Mouse (Mus musculus) stomach, postnatal 0 days (tissue): ENCODE results near the gene Cfap57. TPM values are rescaled to one million over a fixed set of nuclear protein-coding genes. Genes with fewer than 3 reads are reported as not detected.
A peak's percentile ranks its signal among the peaks of the same experiment; 100 is the strongest.

Experiments
- ATAC-seq: fragments of 200-750 bp; cut with Nextera tagmentation; 2 replicates; pipeline ENCODE4 v1.8.0; 2017; ENCODE audit not compliant: low FRiP score, low TSS enrichment
- DNase-seq: peaks from one replicate; pipeline ENCODE4 v3.0.0-alpha.2; 2016; ENCODE audit warnings: low spot score
- H3K27ac ChIP-seq: fragments of 300-500 bp; sonication (generic); replicated peaks from 2 replicates; pipeline ENCODE4 v1.5.1; 2014; ENCODE audit warnings: mild to moderate bottlenecking, control low read depth
- H3K27me3 ChIP-seq: fragments of 300-500 bp; sonication (generic); 2 replicates; pipeline ENCODE4 v1.6.1; 2014; ENCODE audit warnings: low read length; ENCODE audit not compliant: control insufficient read depth, insufficient read depth
- H3K36me3 ChIP-seq: fragments of 300-500 bp; sonication (generic); 2 replicates; pipeline ENCODE4 v1.6.1; 2014; ENCODE audit warnings: low read length, mixed read lengths; ENCODE audit not compliant: control insufficient read depth, insufficient read depth
- H3K4me1 ChIP-seq: fragments of 300-500 bp; sonication (generic); replicated peaks from 2 replicates; pipeline ENCODE4 v1.6.1; 2014; ENCODE audit warnings: antibody characterized with exemption; ENCODE audit not compliant: control insufficient read depth, insufficient read depth
- H3K4me2 ChIP-seq: fragments of 300-500 bp; sonication (generic); replicated peaks from 2 replicates; pipeline ENCODE4 v1.6.1; 2014; ENCODE audit warnings: low read depth, mild to moderate bottlenecking, control low read depth, moderate library complexity
- H3K4me3 ChIP-seq: fragments of 300-500 bp; sonication (generic); 2 replicates; pipeline ENCODE4 v1.5.1; 2014; ENCODE audit warnings: low read depth, low read length, control low read depth
- H3K9ac ChIP-seq: fragments of 300-500 bp; sonication (generic); 2 replicates; pipeline ENCODE4 v1.6.1; 2014; ENCODE audit warnings: mild to moderate bottlenecking, low read length, control low read depth, mixed read lengths
- H3K9me3 ChIP-seq: fragments of 300-500 bp; sonication (generic); 2 replicates; pipeline ENCODE4 v1.6.1; 2016; ENCODE audit warnings: low read length; ENCODE audit not compliant: control insufficient read depth
- CTCF ChIP-seq: IDR thresholded peaks from 2 replicates; pipeline ENCODE4 v1.5.1; 2016; ENCODE audit warnings: antibody characterized with exemption, low read depth, mild to moderate bottlenecking, moderate library complexity
- EP300 ChIP-seq: optimal IDR thresholded peaks from 2 replicates; pipeline ENCODE3; 2016; ENCODE audit warnings: antibody characterized with exemption
- WGBS: fragments of 180-500 bp; shearing (Covaris S2); extraction: QIAGEN DNeasy Blood & Tissue Kit; methylation state at CpG from one replicate; pipeline ENCODE4 v1.1.7; 2014; 5-methylcytosine and 5-hydroxymethylcytosine counted together
- polyA plus RNA-seq: library from polyadenylated mRNA; unstranded; fragments of >200 nt; fragmentation: Nextera tagmentation; extraction: Ambion mirVana; gene quantifications from 2 replicates; pipeline ENCODE4 v1.2.1, GENCODE M21; 2015

Cfap57 gene
- 1.2 and 1.3 TPM in 2 replicates for polyA plus RNA-seq

DNA sequence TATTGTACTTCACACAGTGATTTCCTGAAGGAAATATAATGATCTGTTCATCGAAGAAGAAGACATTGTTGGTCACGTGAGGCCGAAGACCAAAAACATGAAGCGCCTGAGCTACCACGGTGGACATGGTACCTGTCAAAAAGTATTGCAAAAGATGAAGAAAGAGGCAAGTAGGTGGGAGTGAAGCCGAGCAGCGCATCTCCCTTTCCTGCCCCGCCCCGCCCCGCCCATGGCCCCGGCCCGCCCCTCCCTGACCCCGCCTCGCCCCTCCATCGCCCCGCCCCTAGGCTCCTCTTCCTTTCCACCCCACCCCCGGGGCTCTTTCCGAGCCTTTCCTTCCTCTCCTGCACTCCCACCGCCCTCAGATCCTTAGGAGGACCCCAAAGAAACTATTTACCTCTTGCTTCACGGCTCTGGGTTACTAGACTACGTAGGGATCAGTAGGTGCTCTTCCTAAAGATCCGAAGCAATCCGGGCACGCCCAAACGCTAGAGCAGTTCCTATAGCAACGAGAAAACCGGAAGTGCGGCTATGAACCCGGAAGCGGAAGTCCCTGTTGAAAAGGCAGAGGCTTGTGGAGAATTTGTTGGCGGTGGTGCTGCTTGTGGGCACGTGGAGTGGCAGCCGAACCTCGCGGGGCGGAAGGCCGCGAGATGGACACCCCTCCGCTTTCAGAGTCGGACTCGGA is at the start of gene Cfap57, which contains the start of gene Ebna1bp2:
Gene Cfap57 (minus strand): TSS at position 499 of the 688 bp plus-strand sequence.
Gene Ebna1bp2 (plus strand): TSS at position 521 of the 688 bp plus-strand sequence.
- peaks cover 16% of the 10 kb centered on the region for H3K36me3 ChIP-seq
- 1% methylated on average over 41 of the region's 41 CpGs for WGBS
- H3K9ac ChIP-seq = peak within 1 kb of the TSS; percentile 81
- H3K27me3 ChIP-seq = no peaks in the 10 kb centered on the region
- no peaks in the 10 kb centered on the region for H3K4me1 ChIP-seq
- no peak for TF ChIP-seq EP300
- no peak for TF ChIP-seq CTCF
- peak within 1 kb of the TSS; percentile 91 for H3K4me2 ChIP-seq
- DNase-seq = peak; percentile 88
- H3K4me3 ChIP-seq = peak within 1 kb of the TSS; percentile 76
- no peaks in the 10 kb centered on the region for H3K9me3 ChIP-seq
- 0 out of 2 replicates have a peak within 1 kb of the TSS, but pooled peaks have one; percentile 35 for H3K27ac ChIP-seq
- ATAC-seq = peak; percentile 93

DNA sequence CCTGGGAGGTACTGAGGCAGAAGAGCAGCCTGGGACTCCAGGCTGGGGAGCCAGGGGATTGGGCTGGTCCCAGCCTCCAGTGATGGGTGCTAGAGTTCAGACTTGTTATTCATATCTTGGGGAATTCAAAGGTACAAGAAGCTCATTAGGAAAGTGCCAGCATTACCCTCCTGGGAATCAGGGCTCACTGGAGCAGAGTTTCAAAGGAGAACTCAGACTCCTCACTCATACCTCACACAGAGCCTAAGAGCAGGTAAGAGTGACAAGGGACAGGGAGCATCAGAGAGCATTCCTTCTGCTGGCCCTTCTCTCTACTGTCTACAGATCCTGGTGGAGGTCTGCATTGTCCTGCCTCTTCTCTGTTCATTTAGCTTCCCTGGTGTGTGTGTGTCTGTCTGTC is 38.1 kb upstream of the Cfap57 start, which contains the start of gene Olfr62:
Gene Olfr62 (plus strand): TSS at position 301 of the 400 bp plus-strand sequence.
- TF ChIP-seq EP300 (no peak), CTCF (no peak)
- ATAC-seq (no peak), DNase-seq (no peak)
- no peak within 1 kb of the TSS for H3K4me2 ChIP-seq
- no peaks in the 10 kb centered on the region for H3K36me3 ChIP-seq
- H3K9me3 ChIP-seq = no peaks in the 10 kb centered on the region
- no peak within 1 kb of the TSS for H3K9ac ChIP-seq
- H3K4me1 ChIP-seq = no peaks in the 10 kb centered on the region
- no peak within 1 kb of the TSS for H3K27ac ChIP-seq
- no peak within 1 kb of the TSS for H3K4me3 ChIP-seq
- no peaks in the 10 kb centered on the region for H3K27me3 ChIP-seq

DNA sequence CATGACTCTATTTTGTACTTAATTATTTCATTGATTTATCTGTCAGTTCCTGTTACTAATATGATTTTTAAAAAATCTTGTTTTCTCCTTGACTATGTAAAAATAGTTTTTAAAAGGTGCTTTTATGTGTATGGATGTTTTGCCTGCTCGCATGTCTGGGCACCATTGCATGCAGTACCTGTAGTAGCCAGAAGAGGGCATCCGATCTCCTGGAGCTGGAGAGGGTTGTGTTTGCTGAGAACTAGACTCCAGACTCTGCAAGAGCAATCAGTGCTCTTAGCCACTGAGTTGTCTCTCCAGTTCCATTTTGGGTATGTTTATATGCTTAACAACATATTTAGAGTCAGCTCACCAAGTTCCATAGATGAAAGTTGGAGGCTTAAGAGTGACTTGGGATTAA is 24.7 kb upstream of the Cfap57 start:
- 8% methylated on average over 2 of the region's 2 CpGs for WGBS
- H3K4me1 ChIP-seq = no peaks in the 10 kb centered on the region
- no peak overlapping the region for H3K4me3 ChIP-seq
- ATAC-seq (no peak), DNase-seq (peak; percentile 68)
- H3K9ac ChIP-seq = no peak overlapping the region
- H3K27ac ChIP-seq = no peak overlapping the region
- peak; percentile 84 for TF ChIP-seq CTCF
- no peak for TF ChIP-seq EP300
- H3K9me3 ChIP-seq = no peaks in the 10 kb centered on the region
- H3K4me2 ChIP-seq = no peak overlapping the region
- no peaks in the 10 kb centered on the region for H3K27me3 ChIP-seq
- no peaks in the 10 kb centered on the region for H3K36me3 ChIP-seq

DNA sequence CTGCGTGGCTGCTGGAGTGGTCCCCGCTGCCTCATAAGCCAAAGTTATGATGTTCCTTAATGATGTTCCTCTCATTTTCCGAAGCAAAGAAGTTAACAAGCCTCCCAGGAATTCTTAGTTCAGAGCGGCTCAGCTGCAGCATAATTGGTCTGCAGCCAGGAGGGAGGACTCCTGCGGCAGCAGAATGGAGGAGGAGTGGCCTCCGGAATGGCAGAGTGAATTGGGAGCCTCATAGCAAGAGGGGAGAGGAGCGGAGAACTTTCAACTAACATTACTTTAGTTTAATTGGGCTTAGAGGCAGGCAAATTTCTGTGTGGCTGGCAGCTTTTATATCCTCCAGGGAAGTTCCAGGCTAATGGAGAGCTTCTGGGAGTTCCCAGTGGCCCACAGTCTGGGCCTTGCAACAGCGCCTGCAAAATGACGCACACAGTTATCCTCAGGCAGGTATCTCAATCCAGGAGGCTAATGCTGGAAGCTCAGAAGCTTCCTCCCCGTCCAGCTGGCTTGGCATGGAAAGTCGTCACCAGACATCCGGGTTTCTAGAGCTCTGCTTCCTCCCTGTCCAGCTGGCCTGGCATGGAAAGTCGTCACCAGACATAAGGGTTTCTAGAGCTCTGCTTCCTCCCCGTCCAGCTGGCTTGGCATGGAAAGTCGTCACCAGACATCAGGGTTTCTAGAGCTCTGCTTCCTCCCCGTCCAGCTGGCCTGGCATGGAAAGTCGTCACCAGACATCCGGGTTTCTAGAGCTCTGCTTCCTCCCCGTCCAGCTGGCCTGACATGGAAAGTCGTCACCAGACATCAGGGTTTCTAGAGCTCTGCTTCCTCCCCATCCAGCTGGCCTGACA is 22.0 kb upstream of the Cfap57 start:
- peak overlapping the region; percentile 36; the same call in 1 of the 2 replicates for H3K27ac ChIP-seq
- no peak overlapping the region for H3K4me3 ChIP-seq
- TF ChIP-seq CTCF (no peak), EP300 (no peak)
- DNase-seq = no peak
- no peaks in the 10 kb centered on the region for H3K27me3 ChIP-seq
- ATAC-seq = no peak
- H3K4me2 ChIP-seq = peak overlapping the region; percentile 21
- H3K9ac ChIP-seq = no peak overlapping the region
- H3K4me1 ChIP-seq = no peaks in the 10 kb centered on the region
- H3K9me3 ChIP-seq = no peaks in the 10 kb centered on the region
- H3K36me3 ChIP-seq = no peaks in the 10 kb centered on the region
- 38% methylated on average over 20 of the region's 20 CpGs for WGBS

DNA sequence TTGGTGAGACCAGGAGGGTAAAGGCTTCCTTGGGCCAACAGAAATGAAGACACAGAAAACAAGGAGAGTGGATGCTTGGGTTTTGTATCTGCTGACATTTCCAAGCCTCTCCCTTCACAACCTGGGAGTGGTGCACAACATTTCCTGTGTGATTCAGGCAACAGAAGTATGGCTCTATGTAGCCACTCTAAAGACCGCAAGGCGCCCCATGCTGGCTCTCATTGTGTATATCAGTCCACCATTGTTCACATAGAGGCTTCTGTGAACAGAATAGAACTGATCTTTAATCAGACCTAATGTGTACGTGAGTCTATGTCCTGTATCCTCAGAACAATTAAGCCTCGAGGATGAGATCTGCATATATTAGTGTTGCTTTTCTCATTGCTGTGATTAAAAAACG is 9.7 kb upstream of the Cfap57 start:
- no peaks in the 10 kb centered on the region for H3K4me1 ChIP-seq
- H3K36me3 ChIP-seq = peaks cover 9% of the 10 kb centered on the region
- no peak for ATAC-seq
- H3K27me3 ChIP-seq = no peaks in the 10 kb centered on the region
- no peak for DNase-seq
- H3K4me3 ChIP-seq = no peak overlapping the region
- no peak overlapping the region for H3K27ac ChIP-seq
- H3K9ac ChIP-seq = no peak overlapping the region
- 90% methylated on average over 5 of the region's 5 CpGs for WGBS
- no peak overlapping the region for H3K4me2 ChIP-seq
- TF ChIP-seq CTCF = no peak
- TF ChIP-seq EP300 = no peak
- no peaks in the 10 kb centered on the region for H3K9me3 ChIP-seq
